Comparison of ENCODE assay signal across 18 mouse cellular contexts in genomic region chr4:132955395-132955791, GRCm38 (mm10). TPM values are rescaled to one million over a fixed set of nuclear protein-coding genes. Genes with fewer than 3 reads are reported as not detected.
DNase-seq lines count a peak whose midpoint lies in the region; ATAC-seq and TF ChIP-seq lines count a peak whose summit lies in the region.
"Had no signal": no experiment of that assay in that cellular context is flagged by ENCODE, and none has a peak within 500 bp of the region (broad histone marks: within the 10 kb centered on the region; RNA-seq: fewer than 3 reads in every experiment).

No protein-coding gene starts in this region.

- no peak for TF ChIP-seq CTCF in liver, postnatal 0 days (IDR thresholded peaks at IDR 0.05; ENCODE audit: low read depth)

- no peak for DNase-seq in heart, adult 11 months
- DNase-seq in thymus, postnatal 25 days = no peak
- no peak for DNase-seq in liver, postnatal 0 days
- DNase-seq: adrenal gland, postnatal 14 days; kidney, adult 2 months; kidney, postnatal 10 days; layer of hippocampus, postnatal 36 days; liver; lung, postnatal 14 days; thymus, postnatal 14 days had no signal

- no peak overlapping the region for H3K4me3 ChIP-seq in heart, embryonic 15.5 days
- H3K4me3 ChIP-seq in midbrain, embryonic 12.5 days = no peak overlapping the region
- H3K4me3 ChIP-seq in midbrain, embryonic 16.5 days (ENCODE audit: low read depth, low read length) = no peak overlapping the region
- H3K4me3 ChIP-seq in intestine, embryonic 15.5 days (replicated peaks) = no peak overlapping the region
- no peak overlapping the region for H3K4me3 ChIP-seq in liver, postnatal 0 days (ENCODE audit: low read depth, low read length)
- H3K4me3 ChIP-seq: embryonic facial prominence, embryonic 13.5 days; hindbrain, embryonic 15.5 days; neural tube, embryonic 13.5 days had no signal

- H3K9me3 ChIP-seq in heart, embryonic 15.5 days (replicated peaks) = no peaks in the 10 kb centered on the region
- H3K9me3 ChIP-seq in midbrain, embryonic 12.5 days = no peaks in the 10 kb centered on the region
- no peaks in the 10 kb centered on the region for H3K9me3 ChIP-seq in midbrain, embryonic 16.5 days (replicated peaks; ENCODE audit: control insufficient read depth, low read length, poor library complexity, severe bottlenecking)
- H3K9me3 ChIP-seq in intestine, embryonic 15.5 days = no peaks in the 10 kb centered on the region
- no peaks in the 10 kb centered on the region for H3K9me3 ChIP-seq in liver, postnatal 0 days (ENCODE audit: low read length)
- H3K9me3 ChIP-seq: embryonic facial prominence, embryonic 13.5 days; hindbrain, embryonic 15.5 days; neural tube, embryonic 13.5 days had no signal

- no peaks in the 10 kb centered on the region for H3K36me3 ChIP-seq in heart, embryonic 15.5 days
- H3K36me3 ChIP-seq in midbrain, embryonic 12.5 days = no peaks in the 10 kb centered on the region
- no peaks in the 10 kb centered on the region for H3K36me3 ChIP-seq in midbrain, embryonic 16.5 days (ENCODE audit: control insufficient read depth, insufficient read depth, low read length)
- no peaks in the 10 kb centered on the region for H3K36me3 ChIP-seq in intestine, embryonic 15.5 days
- H3K36me3 ChIP-seq in liver, postnatal 0 days (replicated peaks; ENCODE audit: insufficient read depth, low read length) = no peaks in the 10 kb centered on the region
- H3K36me3 ChIP-seq: embryonic facial prominence, embryonic 13.5 days; hindbrain, embryonic 15.5 days; neural tube, embryonic 13.5 days had no signal

- H3K9ac ChIP-seq in heart, embryonic 15.5 days = no peak overlapping the region
- no peak overlapping the region for H3K9ac ChIP-seq in midbrain, embryonic 12.5 days (replicated peaks)
- no peak overlapping the region for H3K9ac ChIP-seq in midbrain, embryonic 16.5 days (ENCODE audit: low read depth, low read length)
- no peak overlapping the region for H3K9ac ChIP-seq in intestine, embryonic 15.5 days
- H3K9ac ChIP-seq in liver, postnatal 0 days (replicated peaks) = no peak overlapping the region
- H3K9ac ChIP-seq: embryonic facial prominence, embryonic 13.5 days; hindbrain, embryonic 15.5 days; neural tube, embryonic 13.5 days had no signal

- 28% methylated on average over 2 of the region's 2 CpGs for WGBS in heart, embryonic 15.5 days
- WGBS in midbrain, embryonic 12.5 days = 23% methylated on average over 2 of the region's 2 CpGs
- WGBS in midbrain, embryonic 16.5 days = 15% methylated on average over 2 of the region's 2 CpGs
- WGBS in intestine, embryonic 15.5 days = 19% methylated on average over 2 of the region's 2 CpGs
- 34% methylated on average over 2 of the region's 2 CpGs for WGBS in liver, postnatal 0 days (ENCODE audit: insufficient replicate concordance)

- no peak for ATAC-seq in heart, embryonic 15.5 days (replicated peaks; ENCODE audit: insufficient number of reproducible peaks, insufficient read depth, low FRiP score, low read depth)
- no peak for ATAC-seq in midbrain, embryonic 12.5 days (ENCODE audit: low FRiP score, low read depth)
- no peak for ATAC-seq in midbrain, embryonic 16.5 days
- peak; percentile 66; the same call in 1 of the 2 replicates for ATAC-seq in intestine, embryonic 15.5 days
- ATAC-seq in liver, postnatal 0 days = no peak
- ATAC-seq: activated CD4-positive, CD25-positive, alpha-beta regulatory T cell, adult 4 months had no signal

- no peak for TF ChIP-seq EP300 in liver, postnatal 0 days (IDR thresholded peaks at IDR 0.05; ENCODE audit: low read depth)

- H3K27ac ChIP-seq in heart, embryonic 15.5 days = peak overlapping the region; percentile 15; the same call in 1 of the 2 replicates
- H3K27ac ChIP-seq in midbrain, embryonic 12.5 days (replicated peaks) = peak overlapping the region; percentile 36; the same call in 1 of the 2 replicates
- H3K27ac ChIP-seq in midbrain, embryonic 16.5 days (ENCODE audit: low read length) = no peak overlapping the region
- H3K27ac ChIP-seq in intestine, embryonic 15.5 days = no peak overlapping the region
- no peak overlapping the region for H3K27ac ChIP-seq in liver, postnatal 0 days (ENCODE audit: low read depth)
- H3K27ac ChIP-seq: embryonic facial prominence, embryonic 13.5 days; hindbrain, embryonic 15.5 days; neural tube, embryonic 13.5 days had no signal

- H3K27me3 ChIP-seq in heart, embryonic 15.5 days = no peaks in the 10 kb centered on the region
- H3K27me3 ChIP-seq in midbrain, embryonic 12.5 days = no peaks in the 10 kb centered on the region; the same call in 1 of the 2 replicates
- no peaks in the 10 kb centered on the region for H3K27me3 ChIP-seq in midbrain, embryonic 16.5 days (ENCODE audit: control insufficient read depth, insufficient read depth, low read depth, low read length)
- H3K27me3 ChIP-seq in intestine, embryonic 15.5 days (replicated peaks) = no peaks in the 10 kb centered on the region
- H3K27me3 ChIP-seq in liver, postnatal 0 days (ENCODE audit: insufficient read depth, low read length) = no peaks in the 10 kb centered on the region
- H3K27me3 ChIP-seq: embryonic facial prominence, embryonic 13.5 days; hindbrain, embryonic 15.5 days; neural tube, embryonic 13.5 days had no signal

- H3K4me1 ChIP-seq in heart, embryonic 15.5 days (replicated peaks) = peaks cover 40% of the 10 kb centered on the region
- H3K4me1 ChIP-seq in midbrain, embryonic 12.5 days = peaks cover 27% of the 10 kb centered on the region
- H3K4me1 ChIP-seq in midbrain, embryonic 16.5 days (ENCODE audit: control insufficient read depth, insufficient read depth, low read length) = peaks cover 7% of the 10 kb centered on the region; the same call in 1 of the 2 replicates
- H3K4me1 ChIP-seq in intestine, embryonic 15.5 days (replicated peaks) = peaks cover 32% of the 10 kb centered on the region
- peaks cover 17% of the 10 kb centered on the region for H3K4me1 ChIP-seq in liver, postnatal 0 days (ENCODE audit: insufficient read depth)

- H3K4me2 ChIP-seq in heart, embryonic 15.5 days = no peak overlapping the region
- H3K4me2 ChIP-seq in midbrain, embryonic 12.5 days (replicated peaks) = no peak overlapping the region
- no peak overlapping the region for H3K4me2 ChIP-seq in midbrain, embryonic 16.5 days (ENCODE audit: low read length)
- H3K4me2 ChIP-seq in intestine, embryonic 15.5 days (replicated peaks) = no peak overlapping the region
- no peak overlapping the region for H3K4me2 ChIP-seq in liver, postnatal 0 days (ENCODE audit: low read depth, low read length)
- H3K4me2 ChIP-seq: embryonic facial prominence, embryonic 13.5 days; hindbrain, embryonic 15.5 days; neural tube, embryonic 13.5 days had no signal

RNA-seq across cellular contexts. Expression of gene Fgr, which starts 18.5 kb away (rescaled TPM):
- polyA plus RNA-seq in heart, embryonic 15.5 days (2015; fragmentation: Nextera tagmentation; extraction: Ambion mirVana) = 0.42 and 1.0 TPM in 2 replicates
- polyA plus RNA-seq in midbrain, embryonic 12.5 days (2016; fragmentation: Nextera tagmentation; extraction: Ambion mirVana) = 0.08 and 0.12 TPM in 2 replicates
- 0.05 TPM in 1 of 2 replicates, not detected in the other for polyA plus RNA-seq in midbrain, embryonic 16.5 days (2015; fragmentation: Nextera tagmentation; extraction: Ambion mirVana)
- polyA plus RNA-seq in intestine, embryonic 15.5 days (2015; fragmentation: Nextera tagmentation; extraction: Ambion mirVana) = 2.3 and 3.7 TPM in 2 replicates
- polyA plus RNA-seq in liver, postnatal 0 days (2015; fragmentation: Nextera tagmentation; extraction: Ambion mirVana) = 3.8 and 4.0 TPM in 2 replicates
- polyA plus RNA-seq: neural tube, embryonic 13.5 days had no signal

RNA-seq across cellular contexts. Expression of gene Fam76a, which starts 33.0 kb away (rescaled TPM):
- 37.0 and 40.0 TPM in 2 replicates for polyA plus RNA-seq in heart, embryonic 15.5 days (2015; fragmentation: Nextera tagmentation; extraction: Ambion mirVana)
- polyA plus RNA-seq in midbrain, embryonic 12.5 days (2016; fragmentation: Nextera tagmentation; extraction: Ambion mirVana) = 32.1 and 35.3 TPM in 2 replicates
- polyA plus RNA-seq in midbrain, embryonic 16.5 days (2015; fragmentation: Nextera tagmentation; extraction: Ambion mirVana) = 41.8 and 42.7 TPM in 2 replicates
- 41.8 and 45.3 TPM in 2 replicates for polyA plus RNA-seq in intestine, embryonic 15.5 days (2015; fragmentation: Nextera tagmentation; extraction: Ambion mirVana)
- 21.7 and 22.5 TPM in 2 replicates for polyA plus RNA-seq in liver, postnatal 0 days (2015; fragmentation: Nextera tagmentation; extraction: Ambion mirVana)

RNA-seq across cellular contexts. Expression of gene Ahdc1, which starts 55.7 kb away (rescaled TPM):
- 6.3 and 8.5 TPM in 2 replicates for polyA plus RNA-seq in heart, embryonic 15.5 days (2015; fragmentation: Nextera tagmentation; extraction: Ambion mirVana)
- 8.9 and 9.1 TPM in 2 replicates for polyA plus RNA-seq in midbrain, embryonic 12.5 days (2016; fragmentation: Nextera tagmentation; extraction: Ambion mirVana)
- polyA plus RNA-seq in midbrain, embryonic 16.5 days (2015; fragmentation: Nextera tagmentation; extraction: Ambion mirVana) = 11.2 and 12.5 TPM in 2 replicates
- polyA plus RNA-seq in intestine, embryonic 15.5 days (2015; fragmentation: Nextera tagmentation; extraction: Ambion mirVana) = 5.4 and 6.3 TPM in 2 replicates
- polyA plus RNA-seq in liver, postnatal 0 days (2015; fragmentation: Nextera tagmentation; extraction: Ambion mirVana) = 0.76 and 0.87 TPM in 2 replicates

Comparison
In these comparisons a context has a peak if more than half of its experiments do, and no peak if none do; other contexts are left out.
1. H3K27ac ChIP-seq: peak in heart, embryonic 15.5 days (single experiment) and midbrain, embryonic 12.5 days (single experiment); none in midbrain, embryonic 16.5 days (single experiment), intestine, embryonic 15.5 days (single experiment) and liver, postnatal 0 days (single experiment).